Mouse (Mus musculus) spleen, adult 2 months (tissue): ENCODE results near the gene Ctnna2.

Experiments used
- CTCF ChIP-seq: fragments of 200-500 bp; IDR thresholded peaks from 2 replicates; pipeline ENCODE4 v1.5.1; 2011; ENCODE audit warnings: mild to moderate bottlenecking, inconsistent platforms; ENCODE audit not compliant: insufficient read depth, insufficient read length, insufficient replicate concordance; ENCODE audit errors: extremely low read depth
- POLR2A ChIP-seq: fragments of 200-500 bp; IDR thresholded peaks from 2 replicates; pipeline ENCODE4 v1.6.1; 2011; ENCODE audit warnings: low read depth, low read length, inconsistent platforms

DNA sequence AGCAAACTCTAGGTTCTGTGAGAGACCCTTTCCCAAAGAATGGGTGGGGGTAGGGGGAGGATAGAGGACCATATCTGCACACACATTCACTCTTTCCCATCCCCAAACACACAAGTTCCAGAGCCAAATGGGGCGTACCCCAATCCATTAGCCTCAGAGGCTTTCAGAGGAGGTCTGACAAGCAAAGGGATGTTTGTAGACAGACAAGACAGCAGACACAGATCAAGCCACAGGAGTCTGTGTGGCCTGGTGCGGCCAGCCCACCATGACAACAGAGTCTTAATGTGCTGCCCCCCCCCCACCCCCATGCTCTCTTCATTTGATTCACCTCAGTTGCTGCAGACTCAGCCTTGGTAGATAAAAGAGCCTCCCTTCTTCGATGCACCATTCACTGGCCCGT lies 764.2 kb downstream of the Ctnna2 start:
- TF ChIP-seq CTCF, result no peak
- TF ChIP-seq POLR2A, result no peak
